Mouse (Mus musculus) small intestine, adult 2 months (tissue): ENCODE results near the gene Tef.

Experiments used
- CTCF ChIP-seq: fragments of 200-500 bp; IDR thresholded peaks from 2 replicates; pipeline ENCODE4 v1.5.1; 2012; ENCODE audit warnings: low read depth, mild to moderate bottlenecking, control low read depth, inconsistent platforms, low read length, moderate library complexity, mixed read lengths; ENCODE audit not compliant: insufficient replicate concordance, insufficient read length; ENCODE audit errors: extremely low read depth
- POLR2A ChIP-seq: fragments of 200-500 bp; IDR thresholded peaks from 2 replicates; pipeline ENCODE4 v1.6.1; 2012; ENCODE audit warnings: low read depth, mild to moderate bottlenecking, control low read depth, inconsistent platforms, low read length, moderate library complexity

- no peak for TF ChIP-seq CTCF
- no peak for TF ChIP-seq POLR2A
Observed at GRCm38 (mm10) chr15:81838554-81839235, 36.5 kb downstream of the Tef start.
